Mouse (Mus musculus) spleen, postnatal 14 days (tissue): Measurements from ENCODE around the gene Epb41.

Experiments
- DNase-seq, 2 experiments: peaks; one replicate each; pipeline ENCODE4 v3.0.0; 2021 to 2022; ENCODE audit warnings: low spot score in 2 of 2

Gene Epb41

DNA sequence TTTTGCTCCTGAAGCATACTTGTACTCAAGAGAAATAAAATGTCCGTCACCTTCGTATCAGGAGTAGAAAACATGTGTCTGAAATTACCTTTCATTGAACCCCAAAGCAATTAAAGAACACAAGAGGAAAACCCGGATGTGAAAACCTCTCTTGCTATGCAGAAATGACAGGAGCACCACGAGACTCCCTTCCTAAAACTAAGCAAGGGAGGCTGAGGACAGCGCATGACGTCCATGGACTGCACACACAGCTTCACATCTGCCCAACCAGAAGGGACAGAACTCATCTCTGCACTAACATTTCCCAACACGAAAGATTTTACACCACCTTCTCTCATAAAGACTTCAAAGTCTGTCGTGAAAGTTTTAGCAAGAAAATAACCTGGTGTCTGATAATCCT is 64.7 kb downstream of the Epb41 start:
- no peak for DNase-seq

DNA sequence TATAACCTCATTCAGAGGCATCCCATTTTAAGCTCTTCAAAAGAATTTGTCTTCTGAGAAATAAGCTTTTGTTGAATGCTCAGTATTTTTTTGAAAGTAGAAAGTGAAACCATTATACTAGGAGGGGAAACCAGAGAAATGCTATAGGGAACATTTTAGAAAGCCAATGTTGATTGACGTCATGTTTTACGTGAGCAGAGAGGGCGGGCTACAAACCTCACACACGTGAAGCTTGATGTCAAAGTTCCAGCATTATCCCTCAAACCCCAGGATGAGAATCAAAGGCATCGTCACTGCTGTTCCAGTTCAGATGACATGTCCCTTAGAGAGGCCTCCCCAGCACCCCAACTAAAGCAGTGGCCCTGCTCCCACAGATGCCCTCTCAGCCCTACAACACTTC is 66.9 kb downstream of the Epb41 start:
- DNase-seq, result no peak

DNA sequence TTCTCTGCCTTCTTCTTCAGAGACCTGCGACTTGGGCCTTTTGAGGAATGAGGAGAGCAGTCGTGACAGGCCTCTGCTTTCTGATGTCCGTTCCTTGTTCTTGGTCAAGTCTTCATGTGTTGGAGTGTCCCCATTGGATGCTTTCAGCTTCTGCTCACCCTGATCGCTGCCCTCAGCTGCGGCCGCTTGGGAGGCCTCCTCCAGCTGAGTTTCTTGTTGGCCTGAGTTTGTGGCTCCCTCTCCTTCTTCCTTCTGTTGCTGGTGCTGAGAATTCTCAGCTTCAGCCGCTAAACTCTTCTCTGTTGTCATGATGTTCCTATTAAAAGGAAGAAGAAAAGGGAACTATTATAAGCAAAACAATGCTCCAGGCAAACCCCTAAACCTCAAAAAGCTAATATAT is 68.0 kb downstream of the Epb41 start:
- no peak for DNase-seq

DNA sequence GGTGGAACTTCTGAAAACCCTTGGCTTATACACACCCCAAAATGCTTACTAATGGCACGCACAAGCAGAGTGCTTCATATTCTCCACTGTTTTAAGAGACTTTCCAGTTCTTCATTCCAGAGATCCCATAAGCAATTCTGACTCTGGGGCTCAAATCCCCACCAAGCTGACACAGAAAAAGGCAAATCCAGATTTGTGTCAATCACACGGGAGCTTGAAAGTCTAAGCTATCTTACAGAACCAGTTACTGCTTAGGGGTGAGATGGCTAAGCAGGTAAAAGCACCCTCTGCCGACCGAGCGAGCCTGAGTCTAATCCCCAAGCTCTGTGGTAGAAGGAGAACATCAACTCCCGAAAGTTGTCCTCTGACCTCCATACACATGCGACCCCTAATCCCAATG is 76.5 kb downstream of the Epb41 start:
- DNase-seq, result no peak

DNA sequence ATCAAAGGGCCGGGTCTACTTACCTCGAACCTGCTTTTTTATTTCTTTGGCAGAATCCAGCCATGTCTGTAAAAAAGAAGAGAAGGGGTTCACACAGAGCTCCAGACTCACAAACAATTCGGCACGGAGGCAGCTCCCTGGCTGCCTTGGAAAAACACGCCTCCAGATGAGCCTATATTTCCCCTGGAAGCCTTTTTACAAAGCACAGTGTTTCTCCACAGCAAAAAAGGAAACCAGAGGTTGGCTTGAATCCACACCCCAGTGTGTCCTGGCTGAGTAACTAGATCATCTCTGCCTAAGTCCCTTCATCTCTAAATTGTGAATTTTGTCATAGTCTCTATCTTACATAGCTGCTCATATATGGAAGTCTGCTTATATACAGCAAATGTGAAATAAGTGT is 77.6 kb downstream of the Epb41 start:
- no peak for DNase-seq

DNA sequence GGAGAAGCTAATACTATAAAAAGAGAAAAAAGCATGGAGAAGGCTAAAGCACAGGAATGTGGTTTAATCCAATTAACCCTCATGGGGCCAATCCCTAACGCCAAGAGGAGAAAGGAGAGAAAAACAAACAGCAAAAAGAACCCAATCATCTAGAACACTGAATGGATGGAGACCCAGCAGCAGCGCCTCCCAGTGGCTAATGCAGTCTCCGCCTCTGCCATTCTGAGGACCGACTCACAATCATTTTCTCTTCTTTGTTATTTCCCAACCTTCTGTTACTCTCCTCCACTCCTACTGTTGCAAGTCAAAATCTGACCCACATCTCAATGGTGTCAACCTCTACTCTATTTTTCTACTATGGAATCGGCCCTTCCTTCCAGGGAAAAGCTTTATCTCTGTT is 78.1 kb downstream of the Epb41 start:
- DNase-seq, result no peak

DNA sequence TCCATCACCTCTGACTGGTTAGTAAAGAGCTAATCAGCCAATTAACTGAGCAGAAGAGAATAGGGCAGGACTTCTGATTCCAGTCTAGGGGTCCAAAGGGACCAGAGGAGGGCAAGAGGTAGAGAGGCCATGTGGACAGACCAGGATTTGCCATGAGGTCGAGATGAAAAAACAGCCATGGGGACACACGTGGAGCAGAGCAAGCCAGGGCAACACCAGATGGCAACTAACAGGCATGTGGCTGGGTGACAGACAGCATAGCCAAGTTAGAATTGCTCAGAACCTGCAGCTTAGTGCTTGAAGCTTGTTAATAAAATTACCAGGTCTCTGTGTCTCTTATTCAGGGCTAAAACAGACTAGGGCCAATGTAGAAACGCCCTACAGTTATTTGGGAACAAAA is 81.3 kb downstream of the Epb41 start:
- no peak for DNase-seq

DNA sequence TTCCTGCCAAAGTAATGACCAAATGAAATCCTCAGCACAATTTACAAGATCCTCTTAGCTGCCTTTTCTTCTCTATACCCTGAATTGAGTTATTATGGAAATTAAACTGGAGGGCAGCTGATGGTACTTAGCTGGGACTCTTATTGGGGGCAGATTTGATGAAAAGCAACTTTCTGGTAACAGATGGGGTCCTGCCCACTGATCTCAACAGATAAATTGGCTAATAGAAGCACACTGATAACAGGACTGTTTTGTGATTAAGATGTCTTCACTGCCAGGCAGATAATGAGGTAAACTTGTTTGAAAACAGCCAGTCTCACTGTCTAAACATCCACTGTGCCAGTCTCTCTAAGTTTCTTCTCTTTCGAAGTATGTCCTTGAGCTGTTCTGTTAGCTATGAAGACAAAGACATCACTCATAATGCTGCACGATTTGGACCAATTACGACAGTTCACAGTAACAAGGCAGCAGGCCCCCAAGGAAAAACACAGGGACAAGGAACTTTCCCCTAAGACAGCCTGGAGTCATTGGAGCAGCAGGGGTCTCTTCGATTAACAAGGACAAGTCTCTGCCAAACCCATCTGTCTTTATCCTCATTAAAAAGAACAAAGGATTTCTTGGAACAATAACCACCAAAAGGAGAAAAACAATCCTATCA is 92.1 kb downstream of the Epb41 start:
- no peak for DNase-seq

DNA sequence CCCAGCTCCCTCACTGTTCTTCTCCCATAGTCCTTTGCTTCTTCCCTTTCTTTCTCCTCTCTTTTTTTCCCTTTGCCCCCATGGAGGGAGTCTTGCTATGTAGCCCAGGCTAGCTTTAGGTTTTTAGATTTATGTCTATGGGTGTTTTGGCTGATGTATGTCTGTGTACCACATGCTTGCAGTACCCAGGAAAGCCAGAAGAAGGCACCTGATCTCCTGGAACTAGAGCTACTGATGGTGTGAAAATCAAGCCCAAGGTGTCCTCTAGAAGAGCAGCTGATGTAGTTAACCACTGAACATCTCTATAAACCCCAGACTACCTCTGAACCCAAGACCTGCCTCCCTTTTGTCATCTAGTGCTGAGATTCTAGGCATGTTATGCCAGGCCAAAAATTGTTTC is 93.4 kb downstream of the Epb41 start:
- no peak for DNase-seq

DNA sequence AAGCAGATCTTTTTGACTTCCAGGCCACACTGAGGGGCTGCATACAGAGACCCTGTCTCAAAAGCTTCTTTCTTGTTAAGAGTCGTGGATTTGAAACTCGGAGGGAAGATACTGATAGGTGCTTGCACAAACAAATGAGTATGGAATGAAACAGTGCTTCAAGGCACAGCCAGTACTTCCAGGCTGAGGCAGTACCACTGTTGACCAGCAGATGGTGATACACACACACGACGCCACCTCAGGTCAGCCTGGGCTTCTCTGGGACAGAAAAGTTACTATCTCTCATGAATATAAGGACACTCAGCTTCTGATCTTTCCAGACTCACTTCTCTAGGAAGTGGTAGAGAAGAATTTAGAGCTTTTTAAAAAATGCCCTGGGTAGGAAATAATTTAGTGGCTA is 97.9 kb downstream of the Epb41 start:
- peak; percentile 50 to 71 for DNase-seq

DNA sequence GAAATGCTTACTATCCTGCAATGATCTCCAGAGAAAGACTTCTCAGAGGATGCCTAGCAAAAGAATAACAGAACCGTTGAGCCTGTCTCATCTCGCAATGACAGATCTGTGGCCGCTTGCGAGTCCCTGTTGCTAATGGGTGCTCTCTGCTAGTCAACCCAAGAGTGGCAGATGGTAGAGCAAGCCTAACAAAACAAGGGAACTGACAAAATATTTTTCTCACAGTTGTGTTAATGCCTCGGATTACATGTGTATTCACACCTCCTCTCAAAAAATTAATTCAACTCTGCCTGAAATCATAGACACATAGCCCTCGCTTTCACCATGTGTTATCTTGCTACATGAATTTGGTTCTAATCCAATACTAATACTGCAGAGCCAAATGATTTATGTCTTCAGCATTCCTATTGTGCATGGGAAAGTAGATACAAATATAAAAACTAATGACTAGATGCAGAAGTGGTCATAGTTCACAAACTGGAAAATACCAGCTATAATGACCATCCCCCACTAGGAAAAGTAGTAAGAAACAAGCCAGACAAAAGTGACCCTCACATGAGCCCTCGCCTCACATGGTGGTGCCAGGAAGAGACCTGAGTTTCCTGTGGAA is 104.8 kb downstream of the Epb41 start:
- no peak for DNase-seq

DNA sequence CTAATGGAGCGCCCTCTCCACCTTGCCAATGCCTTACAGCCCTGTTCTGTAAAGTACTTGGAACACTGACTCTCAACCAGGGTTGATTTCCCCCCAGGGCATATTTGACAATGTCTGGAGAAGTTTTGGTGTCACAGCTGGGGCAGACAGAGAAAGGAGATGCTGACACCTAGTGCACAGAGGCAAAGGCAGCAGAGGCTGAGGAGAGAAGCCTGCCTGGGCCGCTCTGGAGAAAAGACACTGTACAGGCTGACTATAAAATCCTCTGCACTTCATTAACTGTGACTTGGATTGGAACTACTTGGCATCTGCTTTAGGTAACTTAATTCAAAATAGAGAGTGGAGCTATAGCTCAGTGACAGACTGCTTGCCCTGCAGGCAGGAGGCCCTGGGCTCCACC is 106.2 kb downstream of the Epb41 start:
- DNase-seq, result no peak

DNA sequence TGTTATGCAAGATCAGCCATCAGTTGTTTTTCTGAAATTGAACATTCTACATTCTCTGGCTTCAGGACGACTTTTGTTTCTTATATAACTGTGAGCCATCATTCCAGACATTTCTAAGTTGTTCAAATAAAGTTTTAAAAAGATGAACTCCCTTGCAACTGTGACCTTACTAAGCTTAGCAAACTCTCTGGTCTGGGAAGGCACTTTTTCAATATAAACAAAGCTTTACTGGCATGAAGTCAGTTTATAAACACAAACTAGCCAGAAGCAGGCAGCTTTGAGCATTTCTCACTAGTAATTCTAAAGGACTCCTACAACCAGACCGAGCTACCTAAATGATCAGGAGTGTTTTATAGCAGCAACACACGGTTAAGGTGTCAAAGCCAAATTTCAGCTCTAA is 118.0 kb downstream of the Epb41 start:
- DNase-seq, result no peak

DNA sequence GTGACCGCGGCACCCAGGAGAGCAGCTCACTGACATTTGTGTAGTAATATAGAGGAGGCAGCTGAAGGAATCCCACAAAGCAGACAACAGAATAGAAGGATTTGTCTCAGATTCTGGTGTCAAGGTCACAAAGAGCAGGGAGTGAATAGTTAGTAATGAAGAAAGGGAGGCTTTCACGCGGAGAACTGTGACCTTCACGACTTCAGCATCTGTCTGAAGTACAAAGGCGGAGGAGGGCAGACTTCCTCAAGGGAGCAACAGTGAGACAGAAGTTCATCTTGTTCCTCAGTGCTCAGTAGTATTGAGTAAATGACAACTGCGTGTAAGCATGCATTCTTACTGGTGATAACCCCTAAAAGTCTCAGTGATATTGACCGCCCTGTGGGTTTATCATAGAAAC is 124.5 kb downstream of the Epb41 start:
- DNase-seq, result no peak

DNA sequence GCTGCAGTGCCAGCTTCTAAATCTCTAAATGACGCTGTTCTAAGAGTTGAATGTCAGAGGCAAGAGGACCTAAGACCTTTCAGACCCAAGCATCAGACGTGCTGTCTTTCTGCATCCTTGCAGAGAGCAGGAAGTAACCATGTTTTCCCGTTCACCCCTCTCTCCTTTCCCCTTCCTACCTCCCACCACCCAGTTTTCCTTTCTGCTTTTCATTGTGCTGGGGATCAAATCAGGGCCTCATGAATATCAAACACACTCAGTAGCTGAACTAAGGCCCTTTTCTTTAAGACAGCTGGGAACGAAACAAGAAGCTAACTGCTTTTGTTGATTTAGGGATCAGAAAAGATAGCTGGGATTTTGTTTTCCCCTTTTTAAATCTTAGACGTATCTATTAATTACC is 125.2 kb downstream of the Epb41 start:
- DNase-seq, result no peak

DNA sequence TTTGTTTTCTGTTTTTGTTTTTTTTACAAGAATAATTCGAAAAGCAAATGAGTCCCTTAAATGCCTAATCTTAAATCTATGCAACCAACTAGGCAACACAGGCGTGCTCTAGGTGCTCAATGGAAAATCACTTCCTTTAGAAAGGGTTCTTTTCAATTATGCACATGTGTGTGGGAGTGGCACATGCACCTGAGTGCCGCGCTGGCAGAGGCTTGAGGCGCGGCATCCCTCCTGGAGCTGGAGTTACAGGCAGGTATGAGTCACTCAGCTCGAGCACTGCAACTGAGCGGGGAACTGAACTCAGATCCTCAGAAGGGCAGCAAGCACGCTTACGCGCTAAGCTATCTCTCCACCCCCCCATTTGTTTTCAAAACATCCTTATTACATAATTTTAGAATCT is 127.3 kb downstream of the Epb41 start:
- DNase-seq, result no peak

DNA sequence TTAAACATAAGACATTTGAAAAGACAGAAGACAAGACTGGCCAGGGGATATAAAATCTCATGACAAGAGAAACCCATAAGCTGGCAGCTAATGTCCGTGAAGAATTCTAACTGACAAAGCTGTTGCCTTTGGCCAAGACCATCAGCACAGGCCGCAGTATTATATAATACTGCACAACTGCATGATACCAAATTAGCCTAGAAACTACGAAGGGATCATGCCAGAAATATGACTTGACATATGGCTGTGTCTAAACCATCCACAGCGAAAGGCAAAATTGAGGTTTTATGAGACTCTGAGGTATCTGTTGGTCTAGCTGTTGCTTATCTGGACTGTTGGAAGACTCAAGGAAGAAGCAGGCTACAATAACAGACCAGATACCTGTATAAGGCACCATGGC is 134.3 kb downstream of the Epb41 start:
- DNase-seq, result no peak

DNA sequence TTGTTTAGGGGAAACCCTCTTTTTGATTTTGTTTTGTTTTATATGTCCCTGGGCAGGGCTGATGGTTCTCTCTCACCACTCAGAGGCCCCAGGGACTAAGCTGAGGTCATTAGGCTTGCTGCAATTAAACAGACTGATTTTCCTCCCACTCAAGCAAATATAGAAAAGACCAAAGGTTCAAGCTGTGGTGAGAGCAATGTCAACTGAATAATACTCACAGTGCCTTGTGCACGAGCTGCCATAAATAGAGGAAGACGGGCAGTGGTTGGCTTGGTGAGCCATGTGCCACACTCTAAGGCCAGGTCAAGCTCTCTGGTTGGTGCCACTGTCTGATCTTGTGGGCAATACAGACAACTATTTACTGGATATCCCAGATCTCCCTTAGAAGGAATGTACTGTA is 135.7 kb downstream of the Epb41 start:
- no peak for DNase-seq

DNA sequence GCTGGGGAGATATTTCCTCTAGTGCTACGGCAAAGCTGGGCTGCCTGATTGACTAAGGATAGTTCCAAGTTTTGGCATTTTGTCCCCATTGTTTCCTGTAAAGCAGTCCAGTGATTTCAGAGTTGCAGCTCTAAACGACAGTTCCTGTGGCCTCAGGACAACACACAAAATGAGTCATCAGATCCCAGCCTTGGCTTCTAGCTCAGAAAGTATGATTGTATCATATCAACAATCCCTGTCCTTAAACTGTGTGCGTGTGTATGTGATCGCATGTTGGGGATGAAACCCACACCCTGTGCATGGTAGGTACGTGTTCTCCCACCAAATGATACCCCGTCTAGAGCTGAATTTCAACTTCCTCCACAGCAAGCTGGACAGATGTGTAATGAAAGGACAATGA is 146.0 kb downstream of the Epb41 start:
- DNase-seq, result no peak

DNA sequence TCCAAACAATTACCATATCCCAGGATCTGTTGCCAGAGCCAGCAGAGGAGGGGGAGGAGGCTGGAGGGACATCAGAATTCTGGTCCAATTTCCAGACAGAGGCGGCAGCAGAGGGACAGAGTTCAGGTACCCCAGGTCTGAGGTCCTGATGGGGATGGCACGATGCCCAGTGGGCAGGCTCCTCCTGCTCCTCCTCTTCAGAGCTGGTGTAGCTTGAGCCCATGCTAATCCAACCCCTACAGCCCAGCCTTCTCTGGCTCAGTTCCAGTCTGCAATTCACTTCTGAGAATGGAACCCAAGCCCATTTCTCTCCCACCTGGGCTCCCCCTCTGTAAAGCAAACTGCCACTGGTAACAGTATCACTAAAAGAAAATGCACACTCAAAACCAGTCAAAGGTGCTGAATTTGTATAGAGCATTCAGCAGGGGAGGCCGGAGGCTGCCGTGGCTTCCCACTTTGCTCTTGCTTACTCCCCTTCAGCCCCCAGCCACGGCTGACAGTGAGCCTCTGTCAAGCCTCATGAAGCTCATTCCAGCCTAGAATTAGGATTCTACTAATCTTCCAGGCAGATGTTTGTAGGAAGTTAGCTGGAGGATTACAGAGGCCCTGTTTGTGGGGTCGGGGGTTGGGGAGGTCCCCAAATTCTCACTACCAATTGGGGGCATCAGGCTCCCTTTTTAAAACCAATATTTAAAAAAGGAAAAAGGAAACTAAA is 150.9 kb downstream of the Epb41 start:
- no peak for DNase-seq

DNA sequence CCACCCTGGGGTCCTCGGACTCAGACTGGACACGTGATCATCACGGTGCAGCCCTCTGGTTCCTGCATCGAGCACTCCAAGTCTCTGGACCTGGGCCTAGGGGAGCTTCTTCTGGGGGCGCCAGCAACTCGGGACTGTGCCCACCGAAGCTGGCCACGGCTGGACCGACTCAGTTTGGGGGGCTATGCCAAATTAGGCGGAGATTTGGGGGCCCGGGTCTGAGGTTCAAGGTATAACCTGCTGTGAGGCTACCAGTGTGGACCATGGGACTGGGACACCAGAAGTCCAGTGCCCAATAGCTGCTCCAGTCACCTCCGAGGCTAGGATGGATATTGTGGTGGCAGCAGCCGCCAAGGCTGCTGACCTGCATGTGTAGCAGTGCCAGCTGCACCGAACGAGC is 152.7 kb downstream of the Epb41 start:
- DNase-seq, result no peak

DNA sequence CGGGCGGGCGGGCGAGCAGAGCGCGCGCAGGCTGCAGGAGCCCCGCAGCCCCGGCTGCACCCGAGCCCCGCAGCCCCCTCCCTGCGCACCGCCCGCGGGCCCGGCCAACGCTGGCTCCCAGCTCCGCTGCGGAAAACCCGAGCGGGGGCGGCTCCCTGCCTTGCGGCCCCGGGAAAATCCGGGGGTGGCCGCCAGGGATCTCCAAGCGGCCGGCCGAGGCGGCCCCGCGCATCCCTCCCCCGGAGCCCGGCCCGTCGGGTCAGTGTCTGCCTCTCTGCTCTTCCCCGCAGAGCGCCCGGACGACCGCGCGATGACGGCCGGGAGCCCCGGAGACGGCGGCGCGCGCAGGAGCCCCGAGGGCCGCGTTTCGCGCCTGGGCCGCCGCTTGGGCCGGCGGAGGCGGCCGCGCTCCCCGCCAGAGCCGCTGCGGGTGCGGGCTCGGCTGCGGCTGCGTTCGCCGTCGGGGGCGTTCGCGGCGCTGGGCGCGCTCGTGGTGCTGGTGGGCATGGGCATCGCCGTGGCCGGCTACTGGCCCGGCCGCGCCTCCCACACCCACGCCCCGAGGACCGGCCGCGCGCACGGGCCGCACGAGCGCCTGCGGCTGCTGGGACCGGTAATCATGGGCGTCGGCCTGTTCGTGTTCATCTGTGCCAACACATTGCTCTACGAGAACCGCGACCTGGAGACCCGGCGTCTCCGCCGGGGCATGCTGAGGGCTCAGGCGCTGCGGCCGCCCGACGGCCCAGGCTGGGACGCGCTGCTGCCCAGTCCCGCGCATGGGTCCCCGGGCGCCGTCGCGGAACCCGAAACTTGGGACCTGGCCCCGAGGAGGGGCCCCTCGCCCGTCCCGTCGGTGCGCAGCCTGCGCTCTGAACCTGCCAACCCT is 153.4 kb downstream of the Epb41 start, which contains the start of gene Tmem200b:
TSS of gene Tmem200b (plus strand) at position 311 of the 886 bp plus-strand sequence.
- DNase-seq, result no peak
